Mouse (Mus musculus): Measurements from ENCODE around the gene Il17c. TPM values are rescaled to one million over a fixed set of nuclear protein-coding genes. Genes with fewer than 3 reads are reported as not detected.
A peak's percentile ranks its signal among the peaks of the same experiment; 100 is the strongest.

Gene Il17c
- total RNA-seq (2021) = not detected
- long read RNA-seq = 0 reads

- no peak for DNase-seq (ENCODE audit: low spot score in 2 of 2)
Observed at GRCm38 (mm10) chr8:122421376-122422070, at the start of gene Il17c. TSS of gene Il17c (plus strand) at chr8:122422020.

GRCm38 (mm10) chr8:122375320-122375719, 46.5 kb upstream of the Il17c start:
- DNase-seq (ENCODE audit: low spot score in 2 of 2) = no peak

- DNase-seq (ENCODE audit: low spot score in 2 of 2) = no peak
Observed at GRCm38 (mm10) chr8:122375751-122376364, 46.0 kb upstream of the Il17c start.

DNA sequence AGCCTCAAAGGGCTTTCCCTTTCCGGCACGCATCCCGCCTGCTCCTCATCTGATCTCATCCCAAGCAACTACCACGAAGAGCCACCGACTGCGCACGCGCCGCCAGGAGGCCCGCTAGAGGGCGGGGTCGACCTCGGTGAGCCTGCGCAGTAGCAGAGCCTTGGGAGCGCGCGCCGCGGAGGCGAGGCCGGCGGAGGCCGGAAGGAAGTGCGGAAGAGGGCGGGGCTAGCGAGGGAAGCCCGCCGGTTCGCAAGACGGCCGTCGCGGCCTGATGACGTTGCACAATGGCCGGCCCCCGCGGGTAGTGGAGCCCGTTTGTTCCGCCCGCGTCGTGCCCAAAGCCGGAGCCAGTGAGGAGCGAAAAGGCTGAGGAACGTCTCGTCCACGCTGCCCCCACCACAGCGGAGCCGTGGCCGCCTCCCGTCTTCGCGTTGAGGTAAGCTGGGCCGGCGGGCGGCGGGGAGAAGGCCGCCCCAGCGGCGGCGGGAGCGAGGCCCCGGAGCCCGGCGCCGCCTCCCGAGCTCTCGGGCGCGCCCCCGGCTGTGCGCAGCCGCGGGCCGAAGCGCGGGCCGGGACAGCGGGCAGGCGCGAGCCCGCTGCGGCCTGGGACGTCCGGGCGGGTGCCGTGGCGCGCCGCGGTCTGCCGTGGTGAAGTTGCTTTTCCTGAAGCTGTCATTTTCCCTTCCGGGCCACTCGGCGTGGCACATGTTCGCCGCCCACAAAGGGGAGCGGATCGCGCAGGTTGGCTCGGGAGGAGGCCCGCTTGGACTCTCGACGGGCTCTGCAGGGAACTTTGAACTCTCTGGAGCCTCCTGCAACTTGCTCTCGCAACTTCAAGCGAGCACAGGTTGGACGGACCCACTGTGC, 45.2 kb upstream of the Il17c start, which contains the start of gene Zc3h18:
Gene Zc3h18 (plus strand): TSS at position 245 of the 867 bp plus-strand sequence.
- DNase-seq (ENCODE audit: low spot score in 2 of 2) = peak; percentile 99

- DNase-seq (ENCODE audit: low spot score in 2 of 2) = no peak
Observed at GRCm38 (mm10) chr8:122383039-122383438, 38.8 kb upstream of the Il17c start.

GRCm38 (mm10) chr8:122389357-122389756, 32.5 kb upstream of the Il17c start:
- no peak for DNase-seq (ENCODE audit: low spot score in 2 of 2)

DNA sequence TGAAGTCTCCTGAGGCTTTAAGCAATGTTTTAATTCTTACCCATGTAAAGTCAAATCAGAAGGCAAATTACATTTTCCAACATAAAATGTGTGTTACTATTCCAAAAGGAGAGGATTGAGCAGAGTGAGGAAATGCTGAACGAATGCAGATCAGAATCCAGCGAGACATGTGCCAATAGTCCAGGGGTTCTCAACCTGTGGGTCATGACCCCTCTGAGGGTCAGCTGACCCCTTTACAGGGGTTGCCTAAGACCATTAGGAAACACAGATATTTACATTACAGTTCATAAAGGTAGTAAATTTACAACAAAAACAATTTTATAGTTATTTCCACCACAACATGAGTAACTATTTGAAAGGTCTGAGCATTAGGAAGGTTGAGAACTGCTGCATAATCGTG, 31.1 kb upstream of the Il17c start:
- no peak for DNase-seq (ENCODE audit: low spot score in 2 of 2)

- no peak for DNase-seq (ENCODE audit: low spot score in 2 of 2)
Observed at GRCm38 (mm10) chr8:122393717-122394116, 28.1 kb upstream of the Il17c start.

GRCm38 (mm10) chr8:122395291-122395690, 26.5 kb upstream of the Il17c start:
- no peak for DNase-seq (ENCODE audit: low spot score in 2 of 2)

DNA sequence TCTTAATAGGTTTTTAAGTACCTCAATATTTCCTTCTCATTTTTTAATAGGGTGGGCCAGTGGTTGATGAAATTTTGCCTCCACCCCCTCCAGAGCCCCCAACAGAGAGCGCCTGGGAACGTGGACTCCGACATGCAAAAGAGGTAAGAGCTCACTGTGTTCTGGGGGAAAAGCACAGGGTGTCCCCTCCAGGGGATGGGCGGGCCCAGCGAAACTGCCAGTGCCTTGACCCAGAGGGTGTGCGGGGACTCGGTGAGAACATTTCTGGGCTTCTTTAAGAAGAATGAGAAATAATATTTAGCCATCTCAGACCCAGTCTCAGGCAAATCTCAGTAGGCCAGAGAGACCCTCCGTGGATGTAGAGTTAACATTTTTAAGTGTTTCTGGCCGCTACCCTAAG, 23.6 kb upstream of the Il17c start:
- DNase-seq (ENCODE audit: low spot score in 2 of 2) = no peak

GRCm38 (mm10) chr8:122405146-122405805, 16.5 kb upstream of the Il17c start:
- DNase-seq (ENCODE audit: low spot score in 2 of 2) = no peak

DNA sequence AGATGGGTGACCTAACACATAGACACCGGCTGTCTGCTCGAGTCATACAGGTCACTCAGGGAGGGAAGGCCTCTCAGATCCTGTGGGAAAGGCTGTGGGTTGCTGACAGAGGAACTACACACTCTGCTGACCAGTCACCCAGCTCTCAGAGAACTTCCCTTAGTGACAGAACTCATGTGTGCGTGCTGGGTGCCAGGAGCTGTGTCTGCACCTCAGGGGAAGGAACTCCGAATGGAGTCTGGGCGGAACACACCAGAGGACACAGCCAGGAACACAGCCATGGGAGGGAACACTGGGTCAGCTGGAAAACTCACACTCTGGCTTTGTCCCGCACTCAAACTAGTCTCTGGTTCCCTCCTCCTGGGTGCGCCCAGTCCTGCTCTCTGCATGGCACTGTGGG, 14.1 kb upstream of the Il17c start:
- DNase-seq (ENCODE audit: low spot score in 2 of 2) = no peak

DNA sequence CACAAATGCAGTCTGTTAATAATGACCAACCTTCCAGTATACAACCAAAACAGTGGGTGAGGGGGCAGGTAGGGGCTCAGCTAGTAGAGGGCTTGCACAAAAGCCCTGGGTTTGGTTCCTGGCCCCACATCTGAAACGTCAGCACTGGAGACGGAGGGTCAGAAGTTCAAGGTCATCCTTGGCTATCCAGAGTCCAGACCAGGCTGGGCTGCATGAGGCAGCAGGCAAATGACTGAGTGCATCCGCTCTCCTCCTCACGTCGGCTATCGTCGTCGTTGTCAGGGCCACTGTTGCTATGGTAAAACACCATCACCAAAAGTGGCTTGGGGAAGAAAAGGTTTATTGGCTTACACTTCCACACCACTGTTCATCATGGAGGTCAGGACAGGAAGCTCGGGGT, 7.5 kb upstream of the Il17c start:
- DNase-seq (ENCODE audit: low spot score in 2 of 2) = no peak

DNA sequence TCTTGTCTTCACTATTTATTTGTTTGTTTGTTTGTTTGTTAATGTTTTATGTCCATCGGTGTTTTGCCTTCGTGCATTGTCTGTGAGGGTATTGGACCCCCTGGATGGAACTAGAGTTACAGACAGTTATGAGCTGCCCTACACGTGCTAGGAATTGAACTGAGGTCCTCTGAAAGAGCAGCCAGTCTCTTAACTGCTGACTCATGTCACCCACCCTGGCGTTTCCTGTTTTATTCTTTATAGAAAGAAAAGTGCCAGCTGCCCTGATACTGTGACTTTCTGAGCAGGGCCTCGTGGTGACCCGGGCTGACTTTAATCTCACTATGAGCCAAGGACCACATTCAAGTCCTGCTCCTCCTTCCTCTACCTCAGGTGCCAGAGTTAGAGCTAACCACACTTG, 6.3 kb upstream of the Il17c start:
- DNase-seq (ENCODE audit: low spot score in 2 of 2) = no peak

DNA sequence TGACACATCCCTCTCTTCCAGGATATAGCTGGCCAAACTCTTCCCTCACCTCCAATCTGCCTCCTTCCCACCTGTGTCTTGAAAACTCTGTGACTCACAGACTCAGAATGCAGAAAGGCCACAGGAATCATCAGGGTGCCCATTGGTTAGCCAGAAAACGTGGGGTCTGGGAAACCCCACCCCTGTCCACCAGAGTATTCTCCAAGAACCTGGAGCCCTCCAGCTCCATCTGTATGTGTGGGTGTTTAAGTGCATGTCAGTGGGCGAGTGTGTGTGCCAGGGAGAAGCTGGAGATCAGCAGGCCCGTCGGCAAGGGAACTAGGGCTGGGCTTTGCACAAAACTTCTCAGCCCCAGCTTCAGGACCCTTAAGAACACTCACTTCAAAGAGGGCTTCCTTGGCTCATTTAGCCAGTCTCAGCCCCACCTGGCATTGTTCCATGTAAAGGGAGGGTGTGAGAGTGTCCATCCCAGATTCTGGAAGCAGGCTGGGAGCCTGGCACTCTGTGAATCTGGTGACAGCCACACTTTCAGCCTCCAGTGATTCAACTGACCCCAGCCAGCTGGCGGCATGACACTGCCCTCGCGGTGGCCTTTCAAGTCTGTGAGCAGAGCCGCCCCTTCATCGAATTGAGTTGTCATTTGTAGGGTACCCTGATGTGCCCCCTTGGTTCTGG, 1.8 kb upstream of the Il17c start:
- DNase-seq (ENCODE audit: low spot score in 2 of 2) = no peak

GRCm38 (mm10) chr8:122423217-122423616, 1.4 kb downstream of the Il17c start:
- DNase-seq (ENCODE audit: low spot score in 2 of 2) = no peak

- no peak for DNase-seq (ENCODE audit: low spot score in 2 of 2)
Observed at GRCm38 (mm10) chr8:122423659-122424058, 1.8 kb downstream of the Il17c start.

DNA sequence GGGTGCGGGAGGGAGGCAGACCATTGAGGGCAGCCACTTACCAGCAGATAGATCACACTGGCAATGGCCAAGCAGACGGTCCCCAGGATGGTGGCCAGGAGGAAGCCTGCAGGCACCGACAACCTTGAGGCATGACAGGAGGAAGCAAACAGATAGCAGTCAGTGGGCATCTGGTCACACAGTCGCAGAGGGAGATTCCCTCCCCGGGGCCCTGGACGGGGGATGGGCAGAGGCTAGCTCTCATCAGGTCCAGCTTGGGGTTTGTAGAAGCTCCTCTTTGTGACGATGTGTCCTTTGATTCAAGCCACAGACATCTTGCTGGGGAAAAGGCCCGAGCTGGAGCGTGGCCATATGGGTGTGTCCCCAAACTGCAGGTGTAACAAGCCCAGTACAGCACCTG, 4.3 kb downstream of the Il17c start:
- no peak for DNase-seq (ENCODE audit: low spot score in 2 of 2)

DNA sequence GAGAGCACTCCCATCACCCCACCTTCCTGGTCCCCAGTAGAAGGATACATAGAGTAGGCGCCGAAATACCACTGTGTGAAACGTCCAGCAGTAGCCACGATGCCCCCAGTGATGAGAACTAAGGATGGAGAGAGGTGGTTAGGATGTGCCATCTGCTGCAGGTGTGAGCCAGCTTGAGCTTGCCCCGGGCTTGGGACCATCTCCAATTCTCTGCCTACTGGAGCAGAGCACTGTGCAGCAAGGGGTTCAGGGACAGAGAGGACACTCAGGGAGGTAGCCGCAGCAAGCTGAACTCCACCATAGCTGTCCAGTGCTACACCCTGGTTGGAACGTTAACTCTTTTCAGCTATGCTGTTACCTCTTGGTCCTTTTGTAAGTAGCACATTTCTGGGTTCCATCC, 5.8 kb downstream of the Il17c start:
- DNase-seq (ENCODE audit: low spot score in 2 of 2) = no peak

DNA sequence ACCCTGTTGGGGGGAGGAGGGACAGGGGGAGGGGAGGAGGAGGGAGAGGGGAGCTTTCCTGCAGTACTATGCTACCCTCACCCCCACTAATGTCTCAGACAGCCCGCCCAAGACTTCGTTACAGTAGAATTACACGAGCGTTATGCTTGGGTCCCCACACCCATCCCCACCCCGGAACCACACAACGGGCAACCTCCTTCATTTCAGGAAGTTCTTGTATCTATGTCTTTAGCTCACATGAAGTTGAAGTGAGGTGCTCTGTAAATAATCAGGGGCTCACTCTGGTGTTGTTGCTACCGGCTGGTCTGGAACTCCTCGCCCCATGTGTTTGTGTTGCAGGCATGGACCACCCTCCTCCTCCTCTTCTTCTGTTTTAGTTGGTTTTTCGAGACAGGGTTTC, 6.3 kb downstream of the Il17c start:
- DNase-seq (ENCODE audit: low spot score in 2 of 2) = no peak

- no peak for DNase-seq (ENCODE audit: low spot score in 2 of 2)
Observed at GRCm38 (mm10) chr8:122430058-122430636, 8.3 kb downstream of the Il17c start.

Measured in layer of hippocampus, adult 18-20 months (tissue).